Mouse (Mus musculus) Muller cell, postnatal 12 days (primary cell): ENCODE measurements around the gene Jak3.

Experiments used
- DNase-seq: peaks from one replicate; pipeline ENCODE4 v3.0.0-alpha.2; 2015; ENCODE audit errors: inconsistent ontology term

The Jak3 gene

DNA sequence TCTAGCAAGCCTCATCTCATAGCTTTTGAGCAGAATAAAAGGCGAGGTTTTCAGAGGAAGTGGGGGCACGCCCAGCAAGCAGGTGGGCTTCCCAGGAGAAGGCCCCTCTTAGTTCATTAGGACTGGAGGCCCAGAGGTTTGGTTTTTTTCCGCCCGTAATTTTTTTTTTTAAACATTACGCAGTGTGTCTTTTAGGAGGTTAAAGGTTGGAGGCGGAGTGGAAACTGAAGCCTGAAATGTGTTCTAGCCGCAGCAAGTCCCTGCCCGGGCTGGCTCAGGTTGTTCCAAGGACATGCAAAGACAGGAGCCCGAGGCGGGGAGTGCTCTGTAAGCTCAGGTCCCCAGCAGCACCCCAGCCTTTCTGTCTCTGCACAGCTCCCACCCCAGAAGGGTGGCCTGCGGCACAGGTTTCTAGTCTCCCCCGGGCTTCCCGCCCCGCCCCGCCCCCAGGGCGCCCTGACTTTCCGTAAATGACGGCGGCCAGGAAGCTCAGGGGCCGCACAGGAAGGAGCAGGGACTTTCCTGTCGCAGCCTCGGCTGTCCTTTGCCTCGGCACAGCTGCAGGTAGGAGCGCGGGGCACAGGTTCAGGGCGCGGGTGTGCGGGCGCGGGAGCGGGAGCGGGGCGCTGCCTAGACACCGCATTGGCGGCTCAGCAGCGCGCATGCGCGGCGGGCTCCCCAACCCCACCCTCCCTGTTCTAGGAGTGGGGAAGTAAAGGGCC lies at the start of gene Jak3:
Jak3 (plus strand) TSS at position 277 of the 722 bp plus-strand sequence.
- DNase-seq = peak; percentile 75

GRCm38 (mm10) chr8:71626753-71627152 lies 49.3 kb upstream of the Jak3 start:
- no peak for DNase-seq

DNA sequence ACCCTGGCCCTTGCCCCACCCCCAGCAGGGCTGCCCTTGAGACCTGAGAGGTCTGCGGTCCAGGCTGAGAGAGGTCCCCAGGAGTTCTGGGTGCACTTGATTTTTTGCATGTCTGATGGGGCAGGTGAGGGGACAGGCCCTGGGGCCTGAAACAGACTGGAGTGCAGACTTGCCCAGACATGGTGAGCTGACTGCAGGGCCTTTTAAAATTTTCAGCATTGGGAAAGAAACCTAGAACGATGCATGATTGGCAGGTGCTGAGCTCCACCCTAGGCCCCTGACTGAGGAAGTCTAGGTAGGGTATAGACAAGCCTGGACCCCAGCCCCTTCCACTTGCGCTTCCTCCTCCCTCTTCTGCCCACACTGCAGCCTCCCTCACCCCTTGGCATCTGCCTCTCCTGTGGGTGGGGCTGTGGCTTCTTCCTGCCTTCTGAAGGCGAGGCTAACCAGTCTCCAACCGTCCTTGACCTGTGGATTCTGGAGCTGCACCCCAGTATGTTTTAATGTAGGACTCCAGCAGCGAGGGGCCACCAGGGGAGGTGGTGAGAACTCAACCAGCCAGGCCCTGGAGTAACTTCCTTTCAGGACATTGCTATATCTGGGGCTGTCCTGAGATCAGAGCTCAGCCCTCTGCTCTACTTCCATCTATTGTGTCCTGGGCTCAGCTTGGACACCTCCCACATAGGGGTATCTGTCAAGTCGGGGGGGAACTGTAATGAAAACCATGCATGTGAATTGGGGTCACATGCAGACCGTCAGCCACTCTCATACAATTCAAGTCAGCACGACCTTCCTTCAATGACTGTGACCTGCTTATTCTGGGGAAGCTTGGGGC lies 48.6 kb upstream of the Jak3 start:
- no peak for DNase-seq

DNA sequence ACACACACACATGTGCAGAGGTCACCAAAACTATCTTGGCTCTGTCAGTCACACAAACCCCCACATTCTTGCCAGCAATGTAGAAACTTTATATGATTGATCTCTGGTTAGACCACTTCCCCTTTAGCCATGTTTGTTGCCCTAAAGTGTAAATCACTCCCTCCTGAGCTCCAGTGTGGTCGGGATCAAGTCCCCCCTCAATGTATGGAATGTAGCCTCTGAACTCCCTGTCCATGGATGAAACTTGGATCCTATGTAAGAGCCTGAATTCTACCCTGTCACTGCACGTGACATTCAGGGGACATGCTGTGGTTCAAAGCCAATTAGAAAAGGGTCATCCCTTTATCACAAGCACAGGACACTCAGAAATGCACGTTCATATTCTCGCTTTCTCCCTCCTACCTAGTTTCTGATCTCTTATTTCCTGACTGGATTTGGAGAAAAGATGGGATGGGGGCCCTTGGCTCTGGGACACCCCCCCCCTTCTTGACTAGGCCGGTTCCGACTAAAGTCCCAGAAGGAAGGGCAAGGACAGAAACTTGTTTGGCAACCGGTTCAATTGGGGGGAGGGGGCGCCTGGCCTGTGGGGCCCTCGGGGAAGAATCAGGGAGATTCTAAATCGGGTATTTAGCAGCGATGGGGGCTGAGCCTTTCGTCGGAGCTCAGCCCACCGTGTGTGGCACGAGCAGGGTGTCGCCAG lies 47.5 kb upstream of the Jak3 start:
- DNase-seq = no peak

DNA sequence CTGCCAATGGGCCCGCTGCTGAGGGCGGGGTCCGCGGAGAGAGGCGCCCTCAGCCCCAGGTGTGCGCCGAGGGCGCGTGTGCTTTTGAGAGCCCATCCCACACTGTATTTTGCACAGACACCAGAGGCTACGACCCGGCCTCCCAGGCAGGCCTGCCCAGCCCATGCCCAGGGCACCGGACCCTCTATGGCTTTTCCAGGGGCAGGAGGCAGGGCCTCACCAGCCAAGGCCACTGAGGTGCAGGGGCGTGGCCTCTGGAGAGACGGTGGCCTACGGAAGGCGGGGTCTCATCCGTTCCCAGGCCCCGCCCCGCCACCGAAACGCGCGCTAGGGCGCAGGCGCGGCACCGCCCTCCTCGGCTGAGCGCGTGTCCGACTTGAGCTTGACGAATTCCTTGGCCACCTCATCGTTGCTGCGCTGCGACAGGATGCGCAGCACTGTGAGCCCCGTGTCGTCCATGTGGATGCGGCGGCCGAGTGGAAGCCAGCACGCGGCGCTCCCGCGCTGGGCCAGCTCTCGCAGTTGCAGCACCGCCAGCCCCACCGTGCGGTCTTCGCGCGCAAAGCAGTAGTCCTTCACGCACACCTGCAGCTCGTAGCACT lies 46.9 kb upstream of the Jak3 start:
- peak; percentile 97 for DNase-seq

DNA sequence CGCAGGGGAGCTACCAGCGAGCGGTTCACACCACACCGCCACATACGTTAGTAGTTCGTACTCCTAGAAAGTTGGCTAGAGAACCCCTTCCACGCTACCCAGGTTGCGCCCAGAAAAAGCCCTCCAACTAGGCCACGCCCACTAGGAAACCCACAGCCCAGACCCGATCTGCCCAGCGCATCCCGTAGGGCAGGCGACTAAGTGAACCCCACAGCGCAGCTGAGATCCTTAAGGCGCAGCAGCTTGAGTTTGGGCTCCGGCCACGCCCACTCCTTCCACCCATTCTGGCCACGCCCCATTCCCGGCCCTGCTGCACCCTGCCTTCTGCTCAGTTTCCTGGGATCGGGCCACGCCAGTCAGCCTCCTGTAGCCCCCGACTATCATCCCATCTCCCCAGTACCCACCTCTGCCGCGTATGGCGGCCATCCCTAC lies 46.3 kb upstream of the Jak3 start:
- peak; percentile 24 for DNase-seq

DNA sequence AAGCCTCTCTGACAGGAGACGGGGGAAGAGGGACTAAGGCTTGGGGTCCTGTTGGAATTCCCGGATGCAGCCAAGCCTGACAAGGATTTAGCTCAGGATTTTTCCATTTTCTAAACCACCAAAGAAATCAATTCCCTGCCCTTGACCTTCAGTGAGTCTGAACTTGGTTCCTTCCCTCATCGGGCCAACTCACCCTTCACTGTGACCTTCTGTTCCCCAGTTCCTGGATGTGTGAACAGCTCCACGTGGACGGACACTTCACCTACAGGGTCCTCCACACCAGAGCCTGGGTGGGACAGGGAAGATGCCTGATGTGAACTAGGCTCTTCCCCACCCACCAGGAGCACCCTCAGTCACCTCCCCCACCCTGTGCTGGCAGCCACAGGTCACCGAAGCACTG lies 45.3 kb upstream of the Jak3 start:
- DNase-seq = no peak

- no peak for DNase-seq
Observed at GRCm38 (mm10) chr8:71631897-71632296, 44.2 kb upstream of the Jak3 start.

DNA sequence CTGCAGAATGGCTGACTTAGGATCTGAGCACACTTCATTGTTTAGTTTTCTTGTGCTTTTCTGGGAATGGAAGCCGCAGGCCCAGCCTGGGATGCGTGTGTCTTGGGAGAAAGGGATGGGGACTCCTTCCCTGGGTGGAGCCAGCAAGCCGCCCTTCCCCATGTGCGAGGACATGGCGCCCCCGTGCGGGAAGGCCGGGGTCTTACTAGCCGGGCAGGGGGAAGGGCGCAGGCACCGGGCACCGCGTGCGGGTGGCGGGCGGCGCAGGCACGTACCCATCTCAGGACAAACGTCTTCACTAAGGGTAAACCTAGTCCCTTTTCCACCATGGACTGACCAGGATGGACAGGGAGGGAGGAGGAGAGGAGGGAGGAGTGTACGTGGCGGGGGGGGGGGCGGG lies 42.9 kb upstream of the Jak3 start:
- no peak for DNase-seq

- DNase-seq = peak; percentile 51
Observed at GRCm38 (mm10) chr8:71633981-71634667, 42.0 kb upstream of the Jak3 start.

DNA sequence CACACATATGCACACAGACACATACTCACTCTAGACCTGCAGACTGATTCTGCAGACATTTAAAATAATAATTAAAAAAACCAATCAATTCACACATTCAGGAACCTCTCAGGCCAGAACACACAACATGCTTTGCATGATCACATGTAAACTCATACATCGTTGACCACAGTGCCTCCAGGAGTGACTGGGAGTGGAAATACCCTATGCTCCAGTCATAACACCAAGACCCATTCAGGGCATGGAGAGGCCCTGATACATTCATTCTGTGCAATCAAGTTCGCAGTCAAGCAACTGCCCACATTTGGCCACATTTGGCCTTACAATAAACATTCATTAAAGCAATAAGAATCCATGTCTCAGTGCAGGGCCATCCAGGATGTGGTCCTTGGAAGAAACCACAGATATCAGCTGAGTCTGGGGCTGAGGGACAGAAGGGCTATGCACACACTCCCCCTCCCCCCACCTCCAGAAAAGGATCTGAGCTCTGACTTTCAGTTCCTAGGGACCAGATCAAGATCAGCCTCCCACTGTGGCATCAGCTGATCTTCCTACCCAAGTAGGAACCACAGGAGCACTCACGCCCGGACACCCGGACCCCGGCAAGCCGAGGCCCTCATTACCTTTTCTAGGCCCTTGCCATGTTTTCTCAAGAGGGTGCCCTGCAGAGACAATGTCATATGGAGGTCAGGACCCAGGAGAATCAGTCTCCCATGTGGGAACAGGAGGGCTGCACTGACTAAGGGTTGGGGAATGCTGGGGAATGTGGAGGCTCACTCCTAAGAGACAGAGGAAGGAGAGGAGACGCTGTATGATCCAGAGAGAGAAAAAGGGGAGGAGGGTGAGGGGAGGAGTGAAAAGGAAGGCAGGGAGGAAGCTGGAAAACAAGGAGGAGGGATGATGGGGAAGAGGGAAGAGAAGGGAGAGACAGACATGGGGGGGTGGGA lies 38.7 kb upstream of the Jak3 start:
- peak; percentile 56 for DNase-seq

DNA sequence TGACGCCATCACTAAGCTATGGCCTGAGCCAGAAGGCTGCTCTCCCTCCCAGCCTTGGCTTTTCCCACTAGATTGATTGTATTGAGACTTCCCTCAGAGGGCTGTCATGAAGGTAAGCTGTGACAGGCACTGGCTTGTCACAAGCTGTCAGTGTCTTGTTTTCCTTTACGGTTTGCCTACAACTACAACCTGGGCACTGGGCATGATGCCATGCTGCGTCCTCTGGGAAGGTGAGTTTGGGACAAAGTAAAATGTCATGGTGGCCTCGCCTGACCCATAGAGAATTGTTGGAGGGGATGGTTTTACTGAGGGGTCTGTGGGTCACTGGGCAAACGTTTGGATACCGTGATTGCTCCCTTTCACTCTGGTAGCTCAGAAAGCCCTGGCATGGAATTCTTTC lies 37.8 kb upstream of the Jak3 start:
- DNase-seq = no peak

GRCm38 (mm10) chr8:71639318-71639717 lies 36.8 kb upstream of the Jak3 start:
- no peak for DNase-seq

- no peak for DNase-seq
Observed at GRCm38 (mm10) chr8:71645510-71645909, 30.6 kb upstream of the Jak3 start.

- no peak for DNase-seq
Observed at GRCm38 (mm10) chr8:71654600-71654999, 21.5 kb upstream of the Jak3 start.

DNA sequence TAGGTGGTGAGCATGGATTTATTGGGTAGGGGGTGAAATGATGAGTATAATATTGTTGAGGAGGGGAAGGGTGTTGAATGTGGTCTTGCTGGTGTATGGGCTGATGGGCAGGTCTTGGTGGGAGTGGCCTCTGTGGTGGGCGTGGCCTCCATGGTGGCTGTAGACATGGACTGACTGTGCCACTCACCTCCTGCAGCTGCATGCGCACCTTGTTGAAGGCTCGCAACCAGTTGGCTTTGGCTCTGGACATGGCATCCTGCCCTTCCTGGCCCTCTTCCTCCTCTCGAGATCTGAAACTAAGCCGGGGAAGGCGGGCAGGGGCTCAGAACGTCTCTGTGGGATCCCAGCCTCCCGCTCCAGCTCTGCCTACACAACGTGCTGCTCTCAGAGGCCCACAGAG lies 18.3 kb upstream of the Jak3 start:
- DNase-seq = no peak

GRCm38 (mm10) chr8:71658515-71659049 lies 17.5 kb upstream of the Jak3 start:
- DNase-seq = no peak

DNA sequence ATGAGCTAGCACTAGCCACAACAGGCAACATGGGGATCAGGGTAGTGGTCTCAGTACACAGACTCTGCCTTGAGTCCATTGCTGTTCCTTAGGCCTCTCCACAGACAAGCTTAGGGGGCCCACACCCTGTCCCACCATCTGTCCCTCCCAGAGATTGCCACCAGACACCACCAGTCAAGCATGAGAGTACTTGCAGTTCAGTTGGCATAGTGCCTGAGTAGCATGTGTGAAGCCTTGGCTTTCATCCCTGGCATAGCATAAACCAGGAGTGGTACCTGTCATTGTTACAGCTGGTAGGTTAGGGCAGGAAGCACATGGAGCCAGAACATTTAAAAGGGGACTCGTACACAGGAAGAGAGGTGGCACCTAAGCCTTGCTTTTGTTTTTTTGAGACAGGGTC lies 16.3 kb upstream of the Jak3 start:
- no peak for DNase-seq

GRCm38 (mm10) chr8:71660325-71661120 lies 15.6 kb upstream of the Jak3 start:
- DNase-seq = peak; percentile 63
